Mouse (Mus musculus): ENCODE results near the gene Dpm2. TPM values are rescaled to one million over a fixed set of nuclear protein-coding genes. Genes with fewer than 3 reads are reported as not detected.
A peak's percentile ranks its signal among the peaks of the same experiment; 100 is the strongest.

The Dpm2 gene
- polyA plus RNA-seq, 1 experiment from 2014 or later, result 62.0 TPM

- H3K4me3 ChIP-seq, result no peak overlapping the region
- H3K36me3 ChIP-seq, result peaks cover 17% of the 10 kb centered on the region; the same call in 1 of the 2 replicates
- peaks cover 20% of the 10 kb centered on the region for H3K27me3 ChIP-seq
- H3K9me3 ChIP-seq (replicated peaks), result no peaks in the 10 kb centered on the region
- H3K27ac ChIP-seq, result no peak overlapping the region
- no peak overlapping the region for H3K9ac ChIP-seq
- H3K4me1 ChIP-seq (replicated peaks), result peaks cover 35% of the 10 kb centered on the region
- H3K4me2 ChIP-seq, result no peak overlapping the region; the same call in 1 of the 2 replicates
- 85% methylated on average over 11 of the region's 11 CpGs for WGBS
- no peak for ATAC-seq (replicated peaks; ENCODE audit: insufficient number of reproducible peaks, insufficient read depth, low FRiP score, low read depth)
Measured at GRCm38 (mm10) chr2:32572196-32572595, 1.5 kb downstream of the Dpm2 start.

- no peak for ATAC-seq (replicated peaks; ENCODE audit: insufficient number of reproducible peaks, insufficient read depth, low FRiP score, low read depth)
Measured at GRCm38 (mm10) chr2:32574497-32574896, 3.8 kb downstream of the Dpm2 start, which contains the start of gene Pip5kl1. Gene Pip5kl1 (plus strand): TSS chr2:32574797.

DNA sequence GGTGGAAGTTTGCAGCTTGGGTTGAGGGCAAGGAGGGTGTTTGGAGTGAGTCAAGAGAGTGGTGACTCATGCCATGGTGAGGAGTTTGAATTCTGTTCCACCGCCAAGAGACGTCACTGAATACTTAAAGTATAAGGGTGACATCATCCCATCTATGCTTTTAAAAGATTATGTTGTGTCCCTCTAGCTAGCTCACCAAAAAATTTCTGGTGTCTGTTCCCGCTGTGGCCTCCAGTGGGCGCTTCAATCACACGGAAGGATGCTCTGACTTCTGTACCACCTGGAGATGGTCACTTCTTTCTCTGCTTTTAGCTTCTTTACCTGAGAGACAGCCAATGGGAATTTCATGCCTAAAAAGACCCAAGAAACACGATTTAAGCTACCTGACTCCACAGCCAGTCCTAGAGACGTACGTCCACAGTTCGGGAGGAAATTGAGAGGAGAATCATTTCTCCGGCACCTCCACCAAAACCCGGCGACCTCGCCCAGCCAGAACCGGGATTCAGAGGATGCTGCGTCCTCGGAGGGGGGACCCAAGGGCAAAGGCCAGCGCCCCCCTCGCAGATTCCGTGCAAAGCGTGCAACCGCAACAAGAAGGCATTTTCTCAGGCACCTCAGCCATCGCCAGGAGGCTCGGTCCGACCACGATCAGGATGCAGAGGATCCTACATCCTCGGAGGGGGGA, 4.4 kb downstream of the Dpm2 start:
- no peak for ATAC-seq (replicated peaks; ENCODE audit: insufficient number of reproducible peaks, insufficient read depth, low FRiP score, low read depth)
- H3K4me2 ChIP-seq, result peak overlapping the region; percentile 69
- 0 out of 2 replicates have a peak, but pooled peaks cover 9% of the 10 kb centered on the region for H3K36me3 ChIP-seq
- peaks cover 25% of the 10 kb centered on the region for H3K4me1 ChIP-seq (replicated peaks)
- peaks cover 45% of the 10 kb centered on the region for H3K27me3 ChIP-seq
- WGBS, result 2% methylated on average over 26 of the region's 26 CpGs
- peak overlapping the region; percentile 39 for H3K4me3 ChIP-seq
- H3K9me3 ChIP-seq (replicated peaks), result no peaks in the 10 kb centered on the region
- H3K9ac ChIP-seq, result peak overlapping the region; percentile 34; the same call in 1 of the 2 replicates
- H3K27ac ChIP-seq, result no peak overlapping the region

More at GRCm38 (mm10) chr2:32574497-32574896, 3.8 kb downstream of the Dpm2 start, which contains the start of gene Pip5kl1:
- no peaks in the 10 kb centered on the region for H3K9me3 ChIP-seq (replicated peaks)
- H3K4me1 ChIP-seq (replicated peaks), result peaks cover 25% of the 10 kb centered on the region
- 0 out of 2 replicates have a peak, but pooled peaks cover 9% of the 10 kb centered on the region for H3K36me3 ChIP-seq
- no peak within 1 kb of the TSS for H3K27ac ChIP-seq
- 71% methylated on average over 6 of the region's 6 CpGs for WGBS
- H3K4me3 ChIP-seq, result peak within 1 kb of the TSS; percentile 39
- H3K4me2 ChIP-seq, result peak within 1 kb of the TSS; percentile 69
- peak within 1 kb of the TSS; percentile 34; the same call in 1 of the 2 replicates for H3K9ac ChIP-seq
- peaks cover 39% of the 10 kb centered on the region for H3K27me3 ChIP-seq

GRCm38 (mm10) chr2:32575586-32576160, 5.0 kb downstream of the Dpm2 start, which contains the start of gene 9430097D07Rik:
Gene 9430097D07Rik (minus strand): TSS chr2:32575684.
- ATAC-seq (replicated peaks; ENCODE audit: insufficient number of reproducible peaks, insufficient read depth, low FRiP score, low read depth), result no peak
- Histone ChIP-seq H3K4me3 (peak within 1 kb of the TSS; percentile 39), H3K9me3 (replicated peaks) (no peaks in the 10 kb centered on the region), H3K9ac (peak within 1 kb of the TSS; percentile 34; the same call in 1 of the 2 replicates), H3K4me2 (peak within 1 kb of the TSS; percentile 69), H3K27ac (no peak within 1 kb of the TSS), H3K27me3 (peaks cover 48% of the 10 kb centered on the region), H3K36me3 (0 out of 2 replicates have a peak, but pooled peaks cover 9% of the 10 kb centered on the region), H3K4me1 (replicated peaks) (peaks cover 22% of the 10 kb centered on the region)
- WGBS, result 9% methylated on average over 28 of the region's 28 CpGs

DNA sequence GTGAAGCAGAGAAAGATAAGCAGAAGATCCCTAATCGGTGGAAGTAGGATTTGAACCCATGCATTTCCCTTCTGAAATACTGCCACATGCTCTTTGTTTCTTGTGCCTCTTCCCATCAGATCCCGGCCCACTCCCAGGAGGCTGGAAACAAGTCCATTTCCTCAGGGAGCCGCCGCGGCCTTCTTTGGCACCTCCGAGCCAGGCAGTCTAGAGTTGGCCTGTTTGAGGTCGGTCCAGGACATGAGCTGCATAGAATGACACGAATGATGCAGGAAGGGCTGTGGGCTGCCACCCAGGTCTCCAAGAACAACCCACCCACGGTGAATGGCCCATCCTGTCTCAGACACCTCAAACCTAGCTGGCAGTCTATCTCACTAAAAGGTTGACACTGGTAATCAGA, 5.9 kb downstream of the Dpm2 start:
- Histone ChIP-seq H3K9me3 (replicated peaks) (no peaks in the 10 kb centered on the region), H3K27ac (no peak overlapping the region), H3K4me1 (replicated peaks) (peaks cover 16% of the 10 kb centered on the region), H3K36me3 (0 out of 2 replicates have a peak, but pooled peaks cover 9% of the 10 kb centered on the region), H3K27me3 (peaks cover 48% of the 10 kb centered on the region), H3K9ac (no peak overlapping the region), H3K4me3 (no peak overlapping the region), H3K4me2 (no peak overlapping the region)
- WGBS, result 84% methylated on average over 9 of the region's 9 CpGs
- ATAC-seq (replicated peaks; ENCODE audit: insufficient number of reproducible peaks, insufficient read depth, low FRiP score, low read depth), result no peak

- ATAC-seq (replicated peaks; ENCODE audit: insufficient number of reproducible peaks, insufficient read depth, low FRiP score, low read depth), result no peak
- Histone ChIP-seq H3K9me3 (replicated peaks) (no peaks in the 10 kb centered on the region), H3K9ac (no peak overlapping the region), H3K27ac (no peak overlapping the region), H3K4me3 (no peak overlapping the region), H3K36me3 (no peaks in the 10 kb centered on the region), H3K4me2 (no peak overlapping the region), H3K4me1 (replicated peaks) (peaks cover 15% of the 10 kb centered on the region), H3K27me3 (peaks cover 52% of the 10 kb centered on the region)
- 33% methylated on average over 25 of the region's 30 CpGs for WGBS
Measured at GRCm38 (mm10) chr2:32578146-32579046, 7.7 kb downstream of the Dpm2 start.

DNA sequence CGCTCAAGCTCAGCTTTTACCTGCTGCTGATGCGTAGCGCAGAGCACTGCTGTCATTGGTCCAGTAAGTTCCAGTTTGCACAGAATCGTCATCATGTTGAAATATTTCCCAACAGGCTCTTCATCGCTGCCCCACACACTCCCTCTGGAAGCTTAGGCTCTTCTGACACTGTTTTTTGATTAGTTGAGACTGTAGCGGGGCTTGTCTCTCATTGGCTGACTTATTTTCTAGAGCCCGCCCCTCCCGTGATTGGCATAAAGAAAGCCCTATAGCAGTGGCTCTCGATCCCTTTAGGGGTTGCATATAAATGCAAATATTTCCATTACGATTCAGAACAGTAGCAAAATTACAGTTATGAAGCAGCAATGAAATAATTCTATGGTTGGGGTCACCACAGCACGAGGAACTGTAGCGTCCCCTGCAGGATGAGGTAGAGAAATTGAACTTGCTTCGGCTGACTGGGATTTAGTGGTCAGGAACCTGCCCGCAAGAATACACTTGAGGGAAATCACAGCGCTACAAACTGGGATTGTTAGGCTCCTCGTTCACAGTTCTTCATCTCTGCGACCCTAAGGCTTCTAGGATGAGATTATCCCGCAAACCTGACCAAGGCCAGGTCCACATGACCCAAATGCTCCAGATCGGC, 10.9 kb downstream of the Dpm2 start:
- H3K27me3 ChIP-seq, result peaks cover 38% of the 10 kb centered on the region
- ATAC-seq (replicated peaks; ENCODE audit: insufficient number of reproducible peaks, insufficient read depth, low FRiP score, low read depth), result no peak

GRCm38 (mm10) chr2:32582830-32583799, 12.5 kb downstream of the Dpm2 start:
- ATAC-seq (replicated peaks; ENCODE audit: insufficient number of reproducible peaks, insufficient read depth, low FRiP score, low read depth), result peak; percentile 43
- Histone ChIP-seq H3K27me3 (peaks cover 24% of the 10 kb centered on the region), H3K9ac (peak overlapping the region; percentile 23; the same call in 1 of the 2 replicates), H3K27ac (no peak overlapping the region), H3K36me3 (no peaks in the 10 kb centered on the region), H3K4me2 (peak overlapping the region; percentile 68), H3K4me3 (peak overlapping the region; percentile 37), H3K4me1 (replicated peaks) (peaks cover 18% of the 10 kb centered on the region), H3K9me3 (replicated peaks) (no peaks in the 10 kb centered on the region)
- 10% methylated on average over 37 of the region's 37 CpGs for WGBS

More for the DNA sequence above, 10.9 kb downstream of the Dpm2 start:
- Histone ChIP-seq H3K4me3 (peak overlapping the region; percentile 36), H3K27ac (no peak overlapping the region), H3K4me1 (replicated peaks) (peaks cover 7% of the 10 kb centered on the region), H3K9ac (no peak overlapping the region), H3K4me2 (peak overlapping the region; percentile 43), H3K36me3 (no peaks in the 10 kb centered on the region), H3K9me3 (replicated peaks) (no peaks in the 10 kb centered on the region)
- 36% methylated on average over 19 of the region's 19 CpGs for WGBS

GRCm38 (mm10) chr2:32585149-32585714, 14.6 kb downstream of the Dpm2 start:
- Histone ChIP-seq H3K9me3 (replicated peaks) (no peaks in the 10 kb centered on the region), H3K27me3 (peaks cover 5% of the 10 kb centered on the region; the same call in 1 of the 2 replicates), H3K9ac (no peak overlapping the region), H3K27ac (no peak overlapping the region), H3K36me3 (peaks cover 2% of the 10 kb centered on the region; the same call in 1 of the 2 replicates), H3K4me3 (no peak overlapping the region), H3K4me1 (replicated peaks) (peaks cover 39% of the 10 kb centered on the region), H3K4me2 (no peak overlapping the region)
- ATAC-seq (replicated peaks; ENCODE audit: insufficient number of reproducible peaks, insufficient read depth, low FRiP score, low read depth), result no peak
- WGBS, result 82% methylated on average over 7 of the region's 7 CpGs

Measured in heart, embryonic 15.5 days (tissue).